Mouse (Mus musculus) cerebellum, adult 9-10 months (tissue): ENCODE measurements around the gene Cuedc2.
A peak's percentile ranks its signal among the peaks of the same experiment; 100 is the strongest.

Experiments
- DNase-seq: peaks from one replicate; pipeline ENCODE4 v3.0.0; 2022

Cuedc2 gene

DNA sequence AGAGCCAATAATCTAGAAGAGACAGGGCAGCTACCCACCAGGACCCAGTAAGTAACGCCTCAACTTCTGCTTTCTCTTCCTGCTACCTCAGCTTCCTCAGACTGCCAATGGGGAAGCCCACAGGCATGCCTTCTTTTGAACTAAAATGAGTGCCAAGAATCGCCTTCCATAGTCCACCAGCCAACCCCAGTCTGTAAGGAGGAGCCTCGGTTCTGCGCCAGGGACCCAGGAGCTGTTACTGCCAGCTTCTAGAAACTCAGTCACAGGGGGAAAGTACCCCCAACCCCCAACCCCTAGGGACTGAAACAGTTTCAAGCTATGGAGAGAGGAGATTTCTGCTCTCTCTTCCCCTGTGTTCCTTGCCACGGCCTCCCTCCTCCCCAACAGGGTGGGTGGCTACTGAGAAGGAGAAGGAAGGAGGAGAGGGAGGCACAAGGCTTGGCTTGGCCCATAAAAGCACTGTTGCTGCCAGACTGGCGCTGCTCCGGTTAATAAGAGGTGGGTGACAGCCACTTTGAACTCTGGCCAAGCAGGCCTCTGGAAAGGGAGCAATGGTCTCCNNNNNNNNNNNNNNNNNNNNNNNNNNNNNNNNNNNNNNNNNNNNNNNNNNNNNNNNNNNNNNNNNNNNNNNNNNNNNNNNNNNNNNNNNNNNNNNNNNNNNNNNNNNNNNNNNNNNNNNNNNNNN, 927 bp upstream of the Cuedc2 start:
- DNase-seq: peak; percentile 77

DNA sequence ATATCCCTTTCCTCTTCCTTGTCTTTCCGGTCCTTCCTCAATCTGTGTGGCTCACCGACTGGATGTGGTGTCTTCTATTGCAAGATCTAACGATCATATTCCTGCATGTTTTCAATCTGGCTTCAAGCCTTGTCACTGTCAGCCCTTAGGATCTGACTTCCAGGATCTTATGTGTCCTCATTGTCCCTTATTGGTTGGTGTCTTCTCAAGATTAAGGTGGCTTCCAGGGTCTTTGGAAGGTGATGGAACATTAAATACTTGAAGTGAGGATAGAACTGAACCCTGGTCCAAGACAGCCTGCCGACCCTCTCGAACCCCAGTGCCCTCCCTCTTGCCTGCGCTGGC, 412 bp upstream of the Cuedc2 start:
- DNase-seq: no peak

GRCm38 (mm10) chr19:46337719-46338330, 677 bp downstream of the Cuedc2 start:
- DNase-seq: no peak

DNA sequence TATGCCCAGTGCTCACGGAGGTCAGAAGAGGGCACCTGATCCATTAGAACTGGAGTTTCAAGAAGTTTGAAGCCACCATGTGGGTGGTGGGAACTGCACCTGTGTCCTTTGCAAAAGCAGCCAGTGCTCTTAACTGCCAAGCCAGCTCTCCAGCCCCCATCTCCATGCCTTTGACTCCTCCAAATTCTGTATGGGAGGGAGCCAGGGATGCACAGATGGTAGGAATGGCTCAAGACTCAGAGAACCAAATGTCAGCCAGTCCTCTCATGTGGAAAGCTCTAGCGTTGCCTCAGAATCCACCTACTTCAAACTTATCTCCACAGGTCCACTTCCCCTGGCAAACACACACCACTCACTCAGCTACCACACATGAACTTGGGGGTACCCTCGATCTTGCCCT, 4.6 kb downstream of the Cuedc2 start:
- peak; percentile 85 for DNase-seq

GRCm38 (mm10) chr19:46332721-46333339, 5.7 kb downstream of the Cuedc2 start:
- DNase-seq: no peak

DNA sequence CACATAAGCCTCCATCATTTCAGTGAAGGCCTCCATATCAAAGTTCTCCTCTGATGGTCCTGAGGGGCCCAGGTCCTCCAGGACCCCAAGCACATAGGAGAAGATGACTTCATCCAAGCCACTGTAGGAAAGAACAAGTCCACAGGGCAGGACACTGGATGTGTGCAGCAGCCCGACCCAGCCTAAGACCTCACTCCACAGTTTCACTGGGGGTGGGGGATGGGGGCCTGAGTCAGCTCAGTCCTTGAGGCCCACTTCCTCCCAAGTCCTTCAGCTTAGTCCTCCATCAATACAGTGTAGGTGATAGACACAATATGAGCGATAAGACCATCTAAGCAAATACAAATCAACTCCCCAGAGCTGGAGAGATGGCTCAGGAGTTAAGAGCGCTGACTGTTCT, 6.6 kb downstream of the Cuedc2 start:
- no peak for DNase-seq

DNA sequence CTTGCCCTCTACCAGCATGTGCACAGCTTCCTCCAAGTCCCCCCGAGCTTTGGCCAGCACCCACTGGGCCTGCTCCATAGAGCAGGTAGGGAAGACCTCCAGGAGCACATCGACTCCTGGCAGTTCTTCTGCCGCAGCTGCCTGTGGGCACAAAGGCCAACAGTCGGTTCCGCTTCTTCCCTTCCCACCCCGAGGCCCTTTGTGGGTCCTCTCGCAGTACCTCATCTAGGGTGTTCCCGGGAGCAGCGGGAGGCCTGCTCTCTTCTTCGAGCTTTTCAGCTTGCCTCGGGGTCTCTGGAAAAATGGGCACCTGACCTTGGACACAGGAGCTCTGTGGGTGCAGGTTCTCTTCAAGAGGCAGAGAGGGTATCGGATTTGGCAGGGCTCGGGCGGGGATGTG, 7.2 kb downstream of the Cuedc2 start:
- DNase-seq: no peak

GRCm38 (mm10) chr19:46330696-46331095, 7.8 kb downstream of the Cuedc2 start:
- peak; percentile 61 for DNase-seq

DNA sequence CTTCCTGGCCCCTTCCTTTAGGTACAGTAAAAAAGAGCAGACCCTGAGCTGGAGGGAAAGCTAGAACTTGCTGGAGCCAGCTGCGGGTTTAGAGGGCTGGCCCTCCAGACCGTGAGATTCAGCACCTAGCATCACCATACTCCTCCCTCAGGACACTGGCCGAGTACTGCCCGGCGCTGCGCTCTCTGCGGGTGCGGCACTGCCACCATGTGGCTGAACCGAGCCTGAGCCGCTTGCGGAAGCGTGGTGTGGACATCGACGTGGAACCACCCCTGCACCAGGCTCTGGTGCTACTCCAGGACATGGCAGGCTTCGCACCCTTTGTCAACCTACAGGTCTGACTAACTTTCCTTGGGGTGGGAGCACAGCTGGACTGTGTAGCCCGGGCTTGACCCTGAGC, 8.6 kb downstream of the Cuedc2 start:
- DNase-seq: peak; percentile 87

DNA sequence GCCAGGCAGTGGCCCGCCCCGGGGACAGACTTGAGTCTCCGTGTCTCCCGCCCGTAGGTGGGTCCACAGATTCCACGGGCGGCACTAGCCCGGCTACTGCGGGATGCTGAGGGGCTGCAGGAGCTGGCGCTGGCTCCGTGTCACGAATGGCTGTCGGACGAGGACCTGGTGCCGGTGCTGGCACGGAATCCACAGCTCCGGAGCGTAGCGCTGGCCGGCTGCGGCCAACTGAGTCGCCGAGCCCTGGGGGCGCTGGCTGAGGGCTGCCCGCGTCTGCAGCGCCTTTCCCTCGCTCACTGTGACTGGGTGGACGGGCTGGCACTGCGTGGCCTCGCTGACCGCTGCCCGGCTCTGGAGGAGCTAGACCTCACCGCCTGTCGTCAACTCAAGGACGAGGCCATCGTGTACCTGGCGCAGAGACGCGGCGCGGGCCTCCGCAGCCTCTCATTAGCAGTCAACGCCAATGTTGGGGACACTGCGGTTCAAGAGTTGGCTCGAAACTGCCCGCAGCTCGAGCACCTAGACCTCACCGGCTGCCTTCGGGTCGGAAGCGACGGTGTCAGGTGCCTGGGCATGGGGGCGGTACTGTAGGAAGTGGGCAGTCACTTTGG, 9.4 kb downstream of the Cuedc2 start:
- peak; percentile 67 for DNase-seq

DNA sequence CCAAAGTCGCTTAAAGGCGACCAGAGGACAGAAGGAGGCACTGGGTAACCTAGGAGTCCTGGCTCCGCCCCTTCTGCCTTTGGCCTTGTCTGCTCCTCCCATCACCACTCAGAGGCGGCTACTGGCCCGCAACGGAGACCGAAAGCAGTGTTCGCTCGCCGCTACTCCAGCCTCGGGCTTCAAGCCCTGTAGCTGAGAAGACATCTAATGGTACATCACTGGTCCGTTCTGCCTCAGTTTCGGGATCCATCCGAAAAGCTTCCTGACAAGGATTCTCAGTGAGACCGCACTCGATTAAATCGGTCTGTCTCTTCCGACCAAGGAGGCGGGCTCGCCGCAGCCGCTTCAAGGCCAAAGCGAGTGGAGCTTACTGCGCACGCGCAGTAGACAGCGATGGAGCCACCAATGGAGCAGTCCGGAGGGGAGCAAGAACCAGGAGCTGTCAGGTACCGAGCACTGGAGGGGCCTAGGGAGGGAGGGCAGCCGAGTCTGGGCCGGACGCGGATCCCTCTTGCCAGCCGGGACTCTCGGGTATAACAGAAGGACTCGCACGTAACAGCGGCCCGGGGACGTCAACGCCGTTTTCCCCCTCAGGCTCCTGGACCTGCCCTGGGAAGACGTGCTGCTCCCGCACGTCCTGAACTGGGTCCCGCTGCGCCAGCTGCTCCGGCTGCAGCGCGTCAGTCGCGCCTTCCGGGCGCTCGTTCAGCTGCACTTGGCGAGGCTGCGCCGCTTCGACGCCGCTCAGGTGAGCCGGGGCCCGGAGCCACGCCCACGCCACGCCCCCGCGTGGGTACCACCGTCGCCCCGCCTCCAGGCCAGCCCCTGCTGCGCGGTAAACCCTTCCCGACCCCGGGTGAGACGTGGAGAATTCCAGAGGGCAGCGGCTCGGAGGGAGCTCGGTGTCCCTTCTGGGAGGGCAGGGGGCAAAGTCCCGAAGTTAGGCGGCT, 10.1 kb downstream of the Cuedc2 start, which contains the start of gene Fbxl15:
Gene Fbxl15 (plus strand): TSS at position 104 of the 950 bp plus-strand sequence.
- DNase-seq: peak; percentile 97

- no peak for DNase-seq
Observed at GRCm38 (mm10) chr19:46327531-46328064, 10.9 kb downstream of the Cuedc2 start.

- DNase-seq: peak; percentile 86
Observed at GRCm38 (mm10) chr19:46326756-46327305, 11.7 kb downstream of the Cuedc2 start, which contains the start of gene Psd. Gene Psd (minus strand): TSS chr19:46327156.

GRCm38 (mm10) chr19:46326019-46326755, 12.3 kb downstream of the Cuedc2 start:
- DNase-seq: peak; percentile 79

GRCm38 (mm10) chr19:46324918-46325317, 13.6 kb downstream of the Cuedc2 start:
- peak; percentile 66 for DNase-seq

DNA sequence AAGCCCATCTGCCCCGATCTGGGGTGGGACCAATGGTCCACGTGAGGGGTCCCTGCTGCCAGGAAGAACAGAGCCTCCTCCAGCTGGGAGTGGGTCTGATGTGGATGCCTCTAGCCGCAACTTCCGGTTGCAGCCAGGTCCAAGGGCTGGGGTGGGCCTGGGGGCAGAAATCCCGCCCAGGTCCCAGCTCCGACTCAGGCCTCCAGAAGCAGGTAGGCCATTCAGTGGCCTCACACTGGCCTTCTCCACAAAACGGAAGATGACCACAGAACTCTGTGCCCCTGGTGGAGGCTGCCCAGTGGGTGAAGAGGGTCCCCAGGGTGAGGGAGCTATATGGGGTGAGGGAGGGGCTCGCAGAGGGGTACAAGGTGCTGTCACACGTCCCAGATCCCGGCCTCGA, 14.1 kb downstream of the Cuedc2 start:
- no peak for DNase-seq

DNA sequence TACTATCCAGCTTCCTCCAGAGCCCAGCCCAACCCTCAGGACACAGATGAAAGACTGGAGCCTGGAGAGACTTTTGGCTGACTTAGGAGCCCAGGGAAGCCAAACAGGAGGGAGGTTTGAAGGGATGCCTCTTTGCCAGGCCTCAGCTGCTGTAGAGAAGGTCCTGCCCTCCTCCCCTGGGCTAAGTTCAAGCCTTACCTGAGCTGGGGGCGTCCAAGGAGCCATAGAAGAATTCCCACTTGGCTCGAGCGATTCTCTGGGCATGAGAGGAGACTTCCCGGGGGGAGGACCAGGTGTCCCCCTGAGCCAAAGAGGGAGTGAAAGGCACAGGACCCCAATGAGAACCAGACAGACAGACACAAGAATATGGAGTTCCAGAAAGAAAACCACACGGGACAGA, 14.8 kb downstream of the Cuedc2 start:
- no peak for DNase-seq

DNA sequence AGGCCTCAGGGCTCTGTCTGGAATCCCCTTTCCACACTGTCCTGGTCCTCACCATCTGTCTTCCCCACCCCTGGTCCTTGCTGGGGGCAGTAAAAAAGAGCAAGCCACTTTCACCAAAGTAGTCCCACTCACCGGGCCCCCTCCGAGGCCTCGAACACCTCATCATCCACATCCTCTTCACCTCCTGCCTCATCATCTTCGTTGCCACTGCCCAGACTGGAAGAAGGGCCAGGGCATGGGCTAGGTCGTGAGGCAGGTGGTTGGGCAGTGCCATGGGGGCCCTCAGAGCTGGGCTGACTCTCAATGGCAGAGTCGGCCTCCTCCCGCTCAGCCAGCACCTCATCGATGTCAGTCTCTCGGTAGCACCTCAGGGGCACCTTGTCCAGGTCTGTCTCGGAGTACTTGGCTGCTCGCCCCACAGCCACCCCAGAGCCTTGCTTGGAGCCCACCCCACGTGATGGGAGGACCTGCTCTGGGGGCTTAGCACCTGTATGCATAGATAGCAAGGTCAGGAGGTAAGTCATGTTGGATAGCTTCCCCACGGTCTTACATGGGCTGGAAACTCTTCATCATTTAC, 15.4 kb downstream of the Cuedc2 start:
- peak; percentile 72 for DNase-seq

DNA sequence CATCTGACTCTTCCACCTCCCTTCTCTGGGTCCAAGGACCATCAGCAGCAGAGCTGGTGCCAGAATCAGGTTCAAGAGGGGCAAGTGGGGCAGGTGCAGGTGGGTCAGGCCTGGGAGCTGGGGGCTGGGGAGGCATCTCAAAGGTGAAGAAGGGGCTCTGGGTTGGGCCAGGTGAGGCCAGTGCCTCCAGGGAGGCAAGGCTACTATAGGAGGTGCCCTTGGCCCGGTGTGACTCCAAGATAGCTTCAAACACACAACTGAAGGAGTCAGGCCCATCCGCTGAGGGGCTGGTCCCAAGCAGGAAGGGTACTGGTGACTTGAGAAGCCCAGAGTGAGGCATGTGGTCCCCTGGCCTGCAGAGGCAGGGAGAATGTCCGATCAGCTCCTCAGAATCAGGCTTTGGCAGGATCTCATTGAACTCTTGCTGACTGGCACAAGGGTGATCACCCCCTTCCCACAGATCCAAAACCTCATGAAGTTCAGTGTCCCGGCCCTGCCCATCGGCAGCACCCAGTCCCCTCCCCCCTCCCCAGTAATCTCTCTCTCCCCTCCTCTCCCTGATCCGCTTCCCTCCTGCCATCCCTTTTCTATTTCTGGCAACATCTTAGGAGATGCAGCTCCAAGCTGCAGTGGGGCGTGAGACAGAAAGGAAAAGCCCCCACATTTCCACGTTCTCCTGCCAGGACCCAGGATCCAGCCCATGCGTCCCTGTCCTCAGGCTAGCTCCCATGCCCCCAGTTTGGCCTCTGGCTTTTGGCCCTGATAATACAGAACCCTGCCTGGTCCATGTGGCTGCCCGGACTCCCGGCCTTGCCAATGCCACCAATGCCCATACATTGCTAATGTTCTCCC, 16.1 kb downstream of the Cuedc2 start:
- DNase-seq: peak; percentile 68
